Mouse (Mus musculus): Measurements from ENCODE around the gene Olfr1270.
"Not testable (repeated sequence)": the region's sequence is repeated elsewhere in the genome, so short reads cannot be mapped to it uniquely, and the experiment has no call there.

Olfr1270 gene

GRCm38 (mm10) chr2:90152991-90153390 lies at the start of gene Olfr1270:
Olfr1270 (minus strand) TSS chr2:90153091.
- DNase-seq (ENCODE audit: low read depth, low spot score) = no peak

- not testable (repeated sequence) for DNase-seq (ENCODE audit: low read depth, low spot score)
These were observed 46.7 kb upstream of the Olfr1270 start for GRCm38 (mm10) chr2:90199606-90200005.

- DNase-seq (ENCODE audit: low read depth, low spot score) = not testable (repeated sequence)
These were observed 42.4 kb upstream of the Olfr1270 start for GRCm38 (mm10) chr2:90195285-90195684.

GRCm38 (mm10) chr2:90194750-90195149 lies 41.9 kb upstream of the Olfr1270 start:
- DNase-seq (ENCODE audit: low read depth, low spot score) = not testable (repeated sequence)

GRCm38 (mm10) chr2:90187082-90187481 lies 34.2 kb upstream of the Olfr1270 start:
- not testable (repeated sequence) for DNase-seq (ENCODE audit: low read depth, low spot score)

GRCm38 (mm10) chr2:90186082-90186481 lies 33.2 kb upstream of the Olfr1270 start:
- not testable (repeated sequence) for DNase-seq (ENCODE audit: low read depth, low spot score)

GRCm38 (mm10) chr2:90153916-90154315 lies 1.0 kb upstream of the Olfr1270 start:
- DNase-seq (ENCODE audit: low read depth, low spot score) = no peak

GRCm38 (mm10) chr2:90142196-90142595 lies 10.7 kb downstream of the Olfr1270 start, which contains the start of gene Olfr32:
Olfr32 (minus strand) TSS chr2:90142296.
- DNase-seq (ENCODE audit: low read depth, low spot score) = no peak

- no peak for DNase-seq (ENCODE audit: low read depth, low spot score)
These were observed 31.6 kb downstream of the Olfr1270 start, which contains the start of gene Olfr1269 for GRCm38 (mm10) chr2:90121312-90121711. Olfr1269 (minus strand) TSS chr2:90121412.

Measured in mesoderm, embryonic 11.5 days (tissue).